Mouse (Mus musculus) lung, embryonic 14.5 days (tissue): ENCODE measurements around the gene Pde7b. TPM values are rescaled to one million over a fixed set of nuclear protein-coding genes. Genes with fewer than 3 reads are reported as not detected.

Experiments
- ATAC-seq: fragments of 200-750 bp; cut with Nextera tagmentation; 2 replicates; pipeline ENCODE4 v1.8.0; 2017; ENCODE audit warnings: mild to moderate bottlenecking, moderate TSS enrichment, moderate library complexity; ENCODE audit not compliant: insufficient read depth
- DNase-seq: peaks from one replicate; pipeline ENCODE4 v3.0.0-alpha.2; 2015
- H3K27ac ChIP-seq: fragments of 300-500 bp; sonication (generic); 2 replicates; pipeline ENCODE4 v1.5.1; 2014; ENCODE audit warnings: low read depth, mild to moderate bottlenecking, moderate library complexity
- H3K27me3 ChIP-seq: fragments of 300-500 bp; sonication (generic); 2 replicates; pipeline ENCODE4 v1.6.1; 2014; ENCODE audit warnings: low read length, control low read depth; ENCODE audit not compliant: insufficient read depth
- H3K36me3 ChIP-seq: fragments of 300-500 bp; sonication (generic); 2 replicates; pipeline ENCODE4 v1.6.1; 2014; ENCODE audit warnings: control low read depth; ENCODE audit not compliant: insufficient read depth
- H3K4me1 ChIP-seq: fragments of 300-500 bp; sonication (generic); 2 replicates; pipeline ENCODE4 v1.6.1; 2014; ENCODE audit warnings: antibody characterized with exemption, control low read depth; ENCODE audit not compliant: insufficient read depth
- H3K4me2 ChIP-seq: fragments of 300-500 bp; sonication (generic); 2 replicates; pipeline ENCODE4 v1.6.1; 2014; ENCODE audit warnings: mild to moderate bottlenecking
- H3K4me3 ChIP-seq: fragments of 300-500 bp; sonication (generic); 2 replicates; pipeline ENCODE4 v1.5.1; 2014; ENCODE audit warnings: low read depth, low read length
- H3K9ac ChIP-seq: fragments of 300-500 bp; sonication (generic); 2 replicates; pipeline ENCODE4 v1.6.1; 2014
- H3K9me3 ChIP-seq: fragments of 300-500 bp; sonication (generic); 2 replicates; pipeline ENCODE4 v1.6.1; 2016; ENCODE audit warnings: low read depth, low read length, control low read depth
- CTCF ChIP-seq: IDR thresholded peaks from 2 replicates; pipeline ENCODE4 v1.5.1; 2016; ENCODE audit warnings: antibody characterized with exemption, low read depth
- WGBS: fragments of 180-500 bp; shearing (Covaris S2); extraction: QIAGEN DNeasy Blood & Tissue Kit; methylation state at CpG from one replicate; pipeline ENCODE4 v1.1.7; 2014; 5-methylcytosine and 5-hydroxymethylcytosine counted together
- polyA plus RNA-seq: library from polyadenylated mRNA; unstranded; fragments of >200 nt; fragmentation: Nextera tagmentation; extraction: Ambion mirVana; gene quantifications from 2 replicates; pipeline ENCODE4 v1.2.1, GENCODE M21; 2014

Gene Pde7b
- polyA plus RNA-seq, 1 experiment from 2014 or later = 3.3 TPM

DNA sequence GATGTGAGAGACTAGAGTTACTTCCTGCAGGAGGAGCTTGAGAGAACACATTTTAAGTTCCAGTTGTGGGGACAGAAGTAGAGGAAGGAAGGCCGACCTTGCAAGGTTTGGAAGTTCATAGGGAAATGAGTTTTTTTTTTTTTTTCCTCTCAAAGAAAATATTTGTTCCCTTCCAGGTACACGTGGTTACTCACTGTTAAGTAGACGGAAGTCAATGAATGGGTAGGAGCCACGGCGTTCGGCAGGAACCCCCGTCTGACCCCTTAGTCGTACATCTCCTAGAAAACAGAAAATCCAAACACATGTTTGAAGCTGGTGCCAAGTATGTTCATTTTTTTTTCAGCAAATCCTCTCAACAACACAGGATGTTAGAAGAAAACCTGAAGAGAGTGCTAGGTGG, 245.4 kb downstream of the Pde7b start:
- Histone ChIP-seq H3K27me3 (no peaks in the 10 kb centered on the region), H3K36me3 (no peaks in the 10 kb centered on the region), H3K9me3 (no peaks in the 10 kb centered on the region), H3K4me2 (no peak overlapping the region), H3K27ac (no peak overlapping the region), H3K4me3 (no peak overlapping the region), H3K9ac (no peak overlapping the region), H3K4me1 (no peaks in the 10 kb centered on the region)
- DNase-seq (peak; percentile 32), ATAC-seq (no peak)
- 24% methylated on average over 8 of the region's 8 CpGs for WGBS
- TF ChIP-seq CTCF = no peak

DNA sequence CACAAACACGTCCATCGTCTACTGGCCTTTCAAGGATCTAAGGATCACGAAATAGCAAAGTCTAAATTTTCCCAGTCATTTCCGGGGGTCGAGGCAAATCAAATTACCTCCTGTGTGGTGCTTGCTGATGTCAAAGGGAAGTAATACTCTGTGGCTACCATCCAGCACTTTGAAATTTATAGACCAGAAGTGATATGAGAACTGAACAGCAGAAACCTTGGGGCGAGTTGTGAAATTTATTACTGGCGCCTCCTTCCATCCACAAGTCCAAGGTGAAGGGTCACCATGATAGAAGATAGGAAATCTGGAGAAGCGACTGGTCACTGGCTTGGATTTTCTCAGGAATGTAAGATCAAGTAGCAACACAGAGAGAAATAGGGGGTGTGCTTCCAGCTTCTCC, 246.4 kb downstream of the Pde7b start:
- H3K4me1 ChIP-seq = no peaks in the 10 kb centered on the region
- WGBS = 44% methylated on average over 8 of the region's 8 CpGs
- no peaks in the 10 kb centered on the region for H3K27me3 ChIP-seq
- H3K4me2 ChIP-seq = no peak overlapping the region
- H3K27ac ChIP-seq = no peak overlapping the region
- H3K9ac ChIP-seq = no peak overlapping the region
- DNase-seq = peak; percentile 33
- no peak overlapping the region for H3K4me3 ChIP-seq
- no peaks in the 10 kb centered on the region for H3K36me3 ChIP-seq
- no peaks in the 10 kb centered on the region for H3K9me3 ChIP-seq
- no peak for TF ChIP-seq CTCF
- 0 out of 2 replicates have a peak, but pooled peaks have one; percentile 21 for ATAC-seq

DNA sequence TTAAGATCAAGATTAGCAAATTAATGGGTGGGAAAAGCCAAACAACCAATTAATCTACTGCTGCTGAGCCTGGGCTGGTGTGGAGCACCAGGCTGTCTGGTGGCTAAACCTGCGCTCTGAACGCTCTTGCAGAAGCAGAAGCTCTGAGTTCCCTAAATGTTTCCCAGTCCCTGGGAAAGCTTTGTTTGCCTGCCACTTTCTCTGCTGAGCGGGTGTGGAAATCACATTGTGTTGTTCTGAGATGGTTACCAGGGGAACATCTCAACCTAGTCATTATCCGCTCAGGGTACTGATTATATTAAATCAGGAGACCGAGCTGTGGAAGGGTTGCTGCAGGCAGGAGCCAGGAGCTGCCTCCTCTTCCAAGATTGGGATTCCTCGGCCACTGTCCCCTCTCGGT, 250.0 kb downstream of the Pde7b start:
- Histone ChIP-seq H3K27ac (no peak overlapping the region), H3K9ac (no peak overlapping the region), H3K9me3 (no peaks in the 10 kb centered on the region), H3K4me2 (no peak overlapping the region), H3K27me3 (no peaks in the 10 kb centered on the region), H3K36me3 (no peaks in the 10 kb centered on the region), H3K4me1 (no peaks in the 10 kb centered on the region), H3K4me3 (no peak overlapping the region)
- ATAC-seq (no peak), DNase-seq (no peak)
- 72% methylated on average over 7 of the region's 7 CpGs for WGBS
- no peak for TF ChIP-seq CTCF

DNA sequence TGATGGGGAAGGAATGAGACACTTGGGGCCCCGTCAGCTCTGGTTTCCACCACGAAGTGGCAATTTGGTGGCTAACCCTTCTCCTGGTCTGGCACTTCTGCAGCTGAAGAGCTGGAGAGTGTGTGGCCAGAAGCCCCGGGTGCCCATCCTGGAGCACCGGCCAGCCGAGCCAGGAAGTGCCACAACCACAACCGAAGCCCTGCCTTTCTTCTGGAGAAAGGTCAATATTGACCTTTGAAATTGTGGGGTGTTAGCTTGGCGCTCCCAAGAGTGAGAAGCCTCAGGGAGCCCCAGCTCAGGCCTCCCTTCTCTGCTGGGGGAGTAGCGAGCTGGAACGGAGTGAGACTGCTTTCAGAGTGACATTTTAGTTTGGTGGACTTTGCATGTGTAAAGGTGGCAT, 250.8 kb downstream of the Pde7b start:
- H3K4me2 ChIP-seq = no peak overlapping the region
- H3K4me3 ChIP-seq = no peak overlapping the region
- H3K9me3 ChIP-seq = no peaks in the 10 kb centered on the region
- no peaks in the 10 kb centered on the region for H3K4me1 ChIP-seq
- 58% methylated on average over 9 of the region's 9 CpGs for WGBS
- H3K9ac ChIP-seq = no peak overlapping the region
- DNase-seq = no peak
- H3K36me3 ChIP-seq = no peaks in the 10 kb centered on the region
- TF ChIP-seq CTCF = no peak
- no peaks in the 10 kb centered on the region for H3K27me3 ChIP-seq
- no peak for ATAC-seq
- H3K27ac ChIP-seq = no peak overlapping the region

DNA sequence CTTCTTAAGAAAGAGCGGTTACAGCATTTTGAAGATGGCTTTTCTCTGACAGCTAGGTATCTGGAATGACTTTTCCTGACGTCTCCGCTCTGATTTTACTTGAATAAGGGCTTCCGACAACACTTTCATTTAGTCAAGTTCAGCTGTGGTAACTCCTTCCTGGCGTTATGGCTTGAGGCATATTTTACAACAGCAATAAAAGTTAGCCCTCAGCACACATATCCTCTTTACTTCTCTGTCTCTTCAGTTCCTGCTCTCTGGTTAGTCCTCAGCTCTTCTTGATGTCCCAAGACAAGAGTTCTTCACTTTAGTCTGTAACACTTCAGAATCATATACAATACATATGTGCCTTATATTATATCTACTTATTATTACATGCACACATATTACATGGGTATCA, 251.4 kb downstream of the Pde7b start:
- Histone ChIP-seq H3K9me3 (no peaks in the 10 kb centered on the region), H3K9ac (no peak overlapping the region), H3K27ac (no peak overlapping the region), H3K4me1 (no peaks in the 10 kb centered on the region), H3K4me3 (no peak overlapping the region), H3K4me2 (no peak overlapping the region), H3K36me3 (no peaks in the 10 kb centered on the region), H3K27me3 (no peaks in the 10 kb centered on the region)
- no peak for TF ChIP-seq CTCF
- DNase-seq = no peak
- 88% methylated on average over 5 of the region's 5 CpGs for WGBS
- ATAC-seq = no peak

DNA sequence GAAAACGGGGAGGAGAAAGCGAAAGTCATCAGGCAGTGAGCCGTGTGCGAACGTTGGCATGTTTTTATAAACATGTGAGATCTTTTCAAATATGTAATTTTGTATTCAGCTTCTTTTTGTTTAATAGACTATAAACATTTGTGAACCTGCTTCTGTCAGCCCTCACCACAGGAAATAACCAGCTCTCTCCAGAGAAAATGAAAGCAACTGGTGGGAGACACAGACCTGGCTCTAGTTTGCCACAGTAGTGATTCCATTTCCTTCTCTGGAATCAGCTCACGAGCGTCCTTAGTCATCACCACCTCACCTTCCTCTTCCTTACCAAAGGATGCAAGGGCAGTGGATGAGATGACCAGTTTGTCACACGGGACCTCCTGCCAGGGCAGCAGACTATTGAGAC, 252.9 kb downstream of the Pde7b start:
- no peaks in the 10 kb centered on the region for H3K36me3 ChIP-seq
- DNase-seq = peak; percentile 34
- no peak overlapping the region for H3K9ac ChIP-seq
- H3K4me3 ChIP-seq = no peak overlapping the region
- H3K9me3 ChIP-seq = no peaks in the 10 kb centered on the region
- peak overlapping the region; percentile 15; the same call in 1 of the 2 replicates for H3K4me2 ChIP-seq
- no peaks in the 10 kb centered on the region for H3K27me3 ChIP-seq
- no peak for TF ChIP-seq CTCF
- H3K4me1 ChIP-seq = no peaks in the 10 kb centered on the region
- H3K27ac ChIP-seq = no peak overlapping the region
- ATAC-seq = no peak
- 48% methylated on average over 8 of the region's 8 CpGs for WGBS

DNA sequence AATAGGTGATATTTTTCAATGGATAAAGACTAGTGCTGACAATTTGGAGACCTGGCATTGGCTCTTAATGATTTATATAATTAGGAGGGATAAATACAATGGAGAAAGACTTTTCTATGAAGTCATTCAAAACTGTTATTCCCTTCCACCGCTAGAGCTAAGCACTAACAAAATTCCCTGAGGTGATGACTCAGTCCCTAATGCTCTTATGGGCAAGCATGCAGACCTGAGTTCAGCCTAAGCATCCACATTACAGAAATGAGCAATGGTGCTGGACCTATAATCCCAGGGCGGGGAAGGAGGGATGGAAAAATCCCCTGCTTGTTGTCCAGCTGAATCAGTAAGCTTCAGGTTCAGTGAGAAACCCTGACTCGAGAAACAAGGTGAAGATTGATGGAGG, 260.2 kb downstream of the Pde7b start:
- WGBS = 65% methylated on average over 3 of the region's 3 CpGs
- Histone ChIP-seq H3K27me3 (no peaks in the 10 kb centered on the region), H3K9me3 (no peaks in the 10 kb centered on the region), H3K27ac (no peak overlapping the region), H3K4me1 (no peaks in the 10 kb centered on the region), H3K4me2 (no peak overlapping the region), H3K36me3 (no peaks in the 10 kb centered on the region), H3K4me3 (no peak overlapping the region), H3K9ac (no peak overlapping the region)
- DNase-seq = no peak
- ATAC-seq = no peak
- no peak for TF ChIP-seq CTCF

DNA sequence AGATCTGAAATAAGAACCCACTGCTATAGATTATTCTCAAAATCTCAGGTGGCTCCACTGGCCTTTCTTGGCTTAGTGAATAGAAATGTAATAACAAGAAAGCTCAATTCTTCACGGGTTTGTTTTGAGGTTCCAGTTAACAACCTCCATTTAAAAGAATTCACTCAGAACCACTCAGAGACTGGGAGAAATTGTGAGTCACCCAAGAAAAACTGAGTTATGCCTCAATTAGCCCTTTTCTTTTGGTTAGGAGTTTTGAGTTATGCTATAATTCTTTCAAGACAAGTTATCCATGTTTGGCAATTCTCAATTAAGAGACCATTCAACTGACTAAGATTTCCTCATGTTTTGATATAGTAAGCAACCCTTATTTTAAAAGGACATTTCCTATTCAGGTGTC, 260.9 kb downstream of the Pde7b start:
- no peaks in the 10 kb centered on the region for H3K4me1 ChIP-seq
- H3K4me2 ChIP-seq = no peak overlapping the region
- no peaks in the 10 kb centered on the region for H3K9me3 ChIP-seq
- H3K27me3 ChIP-seq = no peaks in the 10 kb centered on the region
- WGBS = 85% methylated on average over 1 of the region's 1 CpGs
- H3K9ac ChIP-seq = no peak overlapping the region
- H3K36me3 ChIP-seq = no peaks in the 10 kb centered on the region
- TF ChIP-seq CTCF = no peak
- ATAC-seq = no peak
- H3K4me3 ChIP-seq = no peak overlapping the region
- no peak for DNase-seq
- H3K27ac ChIP-seq = no peak overlapping the region
